Mouse (Mus musculus): Measurements from ENCODE around the gene Kif3c. TPM values are rescaled to one million over a fixed set of nuclear protein-coding genes. Genes with fewer than 3 reads are reported as not detected.
A peak's percentile ranks its signal among the peaks of the same experiment; 100 is the strongest.

Kif3c gene
- total RNA-seq, 1 experiment, result 8.8 TPM

- Histone ChIP-seq H3K9ac (ENCODE audit: insufficient read depth, low read depth, low read length, poor library complexity, severe bottlenecking) (peak overlapping the region; percentile 70), H3K9me3 (ENCODE audit: control insufficient read depth, insufficient read depth, low read depth, low read length) (no peaks in the 10 kb centered on the region), H3K36me3 (ENCODE audit: control insufficient read depth, insufficient read depth, low read length, poor library complexity, severe bottlenecking) (no peaks in the 10 kb centered on the region), H3K27ac (ENCODE audit: insufficient read depth, low read depth, low read length, poor library complexity, severe bottlenecking) (no peak overlapping the region), H3K4me1 (ENCODE audit: control insufficient read depth in 2 of 2, insufficient read depth in 2 of 2, low read length in 2 of 2, poor library complexity in 1 of 2) (peaks cover 0 to 3% of the 10 kb centered on the region in 2 experiments; a peak in 1 of 4 replicates), H3K4me3 (ENCODE audit: insufficient read depth in 1 of 2, low read depth in 1 of 2, low read length in 2 of 2, poor library complexity in 1 of 2, severe bottlenecking in 1 of 2) (peak overlapping the region; percentile 79 to 100)
- no peak for DNase-seq (ENCODE audit: low read depth, low spot score)
- in situ Hi-C loops (cut with MboI; ENCODE audit: low sequenced_read_pairs in 2 of 2, unreplicated experiment in 2 of 2), result no loop called here
- TF ChIP-seq ZNF384 (IDR thresholded peaks at IDR 0.05; ENCODE audit: low read depth, low read length) (no peak), ZC3H11A (IDR thresholded peaks at IDR 0.05; ENCODE audit: borderline replicate concordance, low read depth, low read length) (no peak), CHD2 (IDR thresholded peaks at IDR 0.05; ENCODE audit: low read depth, low read length) (no peak), HCFC1 (IDR thresholded peaks at IDR 0.05; ENCODE audit: borderline replicate concordance, insufficient read depth, low read length) (no peak), MAFK (IDR thresholded peaks at IDR 0.05; ENCODE audit: insufficient read depth, low read depth, low read length) (no peak)
Observed at GRCm38 (mm10) chr12:3365449-3366189, 687 bp downstream of the Kif3c start.

GRCm38 (mm10) chr12:3366190-3366956, 1.4 kb downstream of the Kif3c start:
- H3K36me3 ChIP-seq (ENCODE audit: control insufficient read depth, insufficient read depth, low read length, poor library complexity, severe bottlenecking), result no peaks in the 10 kb centered on the region
- in situ Hi-C loops (cut with MboI; ENCODE audit: low sequenced_read_pairs in 2 of 2, unreplicated experiment in 2 of 2), result no loop called here
- peaks cover 0 to 5% of the 10 kb centered on the region in 2 experiments; a peak in 1 of 4 replicates for H3K4me1 ChIP-seq (ENCODE audit: control insufficient read depth in 2 of 2, insufficient read depth in 2 of 2, low read length in 2 of 2, poor library complexity in 1 of 2)
- no peak for DNase-seq (ENCODE audit: low read depth, low spot score)
- no peaks in the 10 kb centered on the region for H3K9me3 ChIP-seq (ENCODE audit: control insufficient read depth, insufficient read depth, low read depth, low read length)
- TF ChIP-seq CHD2 (IDR thresholded peaks at IDR 0.05; ENCODE audit: low read depth, low read length), result no peak
- no peak for TF ChIP-seq ZNF384 (IDR thresholded peaks at IDR 0.05; ENCODE audit: low read depth, low read length)
- TF ChIP-seq HCFC1 (IDR thresholded peaks at IDR 0.05; ENCODE audit: borderline replicate concordance, insufficient read depth, low read length), result no peak
- TF ChIP-seq MAFK (IDR thresholded peaks at IDR 0.05; ENCODE audit: insufficient read depth, low read depth, low read length), result no peak
- TF ChIP-seq ZC3H11A (IDR thresholded peaks at IDR 0.05; ENCODE audit: borderline replicate concordance, low read depth, low read length), result no peak
- no peak overlapping the region for H3K27ac ChIP-seq (ENCODE audit: insufficient read depth, low read depth, low read length, poor library complexity, severe bottlenecking)
- no peak overlapping the region for H3K9ac ChIP-seq (ENCODE audit: insufficient read depth, low read depth, low read length, poor library complexity, severe bottlenecking)
- H3K4me3 ChIP-seq (ENCODE audit: insufficient read depth in 1 of 2, low read depth in 1 of 2, low read length in 2 of 2, poor library complexity in 1 of 2, severe bottlenecking in 1 of 2), result peak overlapping the region; percentile 79 to 100; a peak in 3 of 4 replicates

GRCm38 (mm10) chr12:3366957-3367260, 2.0 kb downstream of the Kif3c start:
- in situ Hi-C loops (cut with MboI; ENCODE audit: low sequenced_read_pairs in 2 of 2, unreplicated experiment in 2 of 2), result no loop called here

GRCm38 (mm10) chr12:3368771-3369170, 3.8 kb downstream of the Kif3c start:
- no peaks in the 10 kb centered on the region for H3K9me3 ChIP-seq (ENCODE audit: control insufficient read depth, insufficient read depth, low read depth, low read length)
- DNase-seq (ENCODE audit: low read depth, low spot score), result no peak
- H3K9ac ChIP-seq (ENCODE audit: insufficient read depth, low read depth, low read length, poor library complexity, severe bottlenecking), result no peak overlapping the region
- no peaks in the 10 kb centered on the region for H3K36me3 ChIP-seq (ENCODE audit: control insufficient read depth, insufficient read depth, low read length, poor library complexity, severe bottlenecking)
- H3K4me3 ChIP-seq (ENCODE audit: insufficient read depth in 1 of 2, low read depth in 1 of 2, low read length in 2 of 2, poor library complexity in 1 of 2, severe bottlenecking in 1 of 2), result no peak overlapping the region
- TF ChIP-seq ZNF384 (IDR thresholded peaks at IDR 0.05; ENCODE audit: low read depth, low read length) (no peak), HCFC1 (IDR thresholded peaks at IDR 0.05; ENCODE audit: borderline replicate concordance, insufficient read depth, low read length) (no peak), ZC3H11A (IDR thresholded peaks at IDR 0.05; ENCODE audit: borderline replicate concordance, low read depth, low read length) (no peak), CHD2 (IDR thresholded peaks at IDR 0.05; ENCODE audit: low read depth, low read length) (no peak), MAFK (IDR thresholded peaks at IDR 0.05; ENCODE audit: insufficient read depth, low read depth, low read length) (no peak)
- no peak overlapping the region for H3K27ac ChIP-seq (ENCODE audit: insufficient read depth, low read depth, low read length, poor library complexity, severe bottlenecking)
- peaks cover 0 to 5% of the 10 kb centered on the region in 2 experiments; a peak in 1 of 4 replicates for H3K4me1 ChIP-seq (ENCODE audit: control insufficient read depth in 2 of 2, insufficient read depth in 2 of 2, low read length in 2 of 2, poor library complexity in 1 of 2)
- in situ Hi-C loops (cut with MboI; ENCODE audit: low sequenced_read_pairs in 2 of 2, unreplicated experiment in 2 of 2), result no loop called here

More at GRCm38 (mm10) chr12:3366957-3367260, 2.0 kb downstream of the Kif3c start:
- TF ChIP-seq HCFC1 (IDR thresholded peaks at IDR 0.05; ENCODE audit: borderline replicate concordance, insufficient read depth, low read length) (no peak), CHD2 (IDR thresholded peaks at IDR 0.05; ENCODE audit: low read depth, low read length) (no peak), MAFK (IDR thresholded peaks at IDR 0.05; ENCODE audit: insufficient read depth, low read depth, low read length) (no peak), ZC3H11A (IDR thresholded peaks at IDR 0.05; ENCODE audit: borderline replicate concordance, low read depth, low read length) (no peak), ZNF384 (IDR thresholded peaks at IDR 0.05; ENCODE audit: low read depth, low read length) (no peak)
- Histone ChIP-seq H3K4me3 (ENCODE audit: insufficient read depth in 1 of 2, low read depth in 1 of 2, low read length in 2 of 2, poor library complexity in 1 of 2, severe bottlenecking in 1 of 2) (no peak overlapping the region), H3K9ac (ENCODE audit: insufficient read depth, low read depth, low read length, poor library complexity, severe bottlenecking) (no peak overlapping the region), H3K27ac (ENCODE audit: insufficient read depth, low read depth, low read length, poor library complexity, severe bottlenecking) (no peak overlapping the region), H3K36me3 (ENCODE audit: control insufficient read depth, insufficient read depth, low read length, poor library complexity, severe bottlenecking) (no peaks in the 10 kb centered on the region), H3K4me1 (ENCODE audit: control insufficient read depth in 2 of 2, insufficient read depth in 2 of 2, low read length in 2 of 2, poor library complexity in 1 of 2) (peaks cover 0 to 5% of the 10 kb centered on the region in 2 experiments; a peak in 1 of 4 replicates), H3K9me3 (ENCODE audit: control insufficient read depth, insufficient read depth, low read depth, low read length) (no peaks in the 10 kb centered on the region)
- no peak for DNase-seq (ENCODE audit: low read depth, low spot score)

Data from ES-E14 (cell line).